Mouse (Mus musculus): ENCODE data around the gene Kbtbd12.
A peak's percentile ranks its signal among the peaks of the same experiment; 100 is the strongest.

DNA sequence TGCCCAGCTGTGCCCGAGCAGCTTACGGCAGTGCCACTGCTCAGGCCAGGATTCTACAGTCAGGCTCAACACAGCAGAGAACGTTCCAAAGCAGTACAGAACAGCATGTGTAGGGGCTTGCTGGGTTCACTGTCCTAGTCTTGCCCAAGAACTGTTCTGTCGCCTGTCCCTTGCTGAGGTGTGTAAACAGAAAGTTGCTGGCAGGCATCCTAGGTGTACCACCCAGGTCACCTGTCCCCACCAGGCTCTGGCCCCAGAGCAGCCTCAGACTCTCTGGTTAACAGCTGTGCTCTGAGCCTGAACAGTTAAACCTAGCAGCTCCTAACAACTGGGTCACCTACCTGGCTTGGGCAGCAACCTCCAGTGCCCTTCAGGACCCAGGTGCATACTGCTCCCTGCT, 134.7 kb downstream of the Kbtbd12 start:
- TF ChIP-seq CTCF (IDR thresholded peaks at IDR 0.05; ENCODE audit: low read depth) (peak; percentile 28; the same call in 1 of the 2 replicates), EP300 (optimal IDR thresholded peaks at IDR 0.05) (no peak)
